Mouse (Mus musculus): ENCODE measurements around the gene Sepsecs.

Sepsecs gene

GRCm38 (mm10) chr5:52609672-52610071 lies 59.8 kb downstream of the Sepsecs start:
- DNase-seq, result no peak

- DNase-seq, result no peak
These were observed 64.9 kb downstream of the Sepsecs start for GRCm38 (mm10) chr5:52604582-52605041.

GRCm38 (mm10) chr5:52590612-52591011 lies 78.9 kb downstream of the Sepsecs start:
- DNase-seq, result no peak

Data from heart, adult 11 months (tissue).